Mouse (Mus musculus) heart, postnatal 0 days (tissue): Measurements from ENCODE around the gene Cfap77.

Source experiments
- CTCF ChIP-seq: IDR thresholded peaks from 2 replicates; pipeline ENCODE4 v1.5.1; 2016; ENCODE audit warnings: antibody characterized with exemption, control low read depth, low read depth
- EP300 ChIP-seq: IDR thresholded peaks from 2 replicates; pipeline ENCODE4 v1.6.1; 2016; ENCODE audit warnings: antibody characterized with exemption, low read depth

GRCm38 (mm10) chr2:29074676-29075075 lies 19.8 kb upstream of the Cfap77 start:
- TF ChIP-seq CTCF: no peak
- TF ChIP-seq EP300: no peak
